In genomic region chr5:130060329-130060665, GRCm38 (mm10) we compare ENCODE assay signal across 18 mouse cellular contexts. TPM values are rescaled to one million over a fixed set of nuclear protein-coding genes. Genes with fewer than 3 reads are reported as not detected.
DNase-seq lines count a peak whose midpoint lies in the region; ATAC-seq and TF ChIP-seq lines count a peak whose summit lies in the region.
"Had no signal": no experiment of that assay in that cellular context is flagged by ENCODE, and none has a peak within 500 bp of the region (broad histone marks: within the 10 kb centered on the region; RNA-seq: fewer than 3 reads in every experiment).

No protein-coding gene starts in this region.

- H3K79me2 ChIP-seq in liver, adult 2 months (ENCODE audit: control insufficient read depth, insufficient read depth, low read length), result 0 out of 2 replicates have a peak, but pooled peaks cover 3% of the 10 kb centered on the region

- no peak for TF ChIP-seq CTCF in liver, adult 2 months (IDR thresholded peaks at IDR 0.05; ENCODE audit: low read depth, low read length)

- ATAC-seq in heart, embryonic 11.5 days (replicated peaks; ENCODE audit: insufficient number of reproducible peaks, low FRiP score, low TSS enrichment), result no peak
- no peak for ATAC-seq in intestine, embryonic 15.5 days
- ATAC-seq in intestine, embryonic 16.5 days, result no peak
- ATAC-seq in liver, embryonic 11.5 days (replicated peaks; ENCODE audit: low FRiP score), result no peak
- 0 out of 2 replicates have a peak, but pooled peaks have one; percentile 6 for ATAC-seq in liver, embryonic 16.5 days (ENCODE audit: low read depth)
- ATAC-seq: forebrain, postnatal 0 days; midbrain, embryonic 15.5 days had no signal

- H3K9ac ChIP-seq in heart, embryonic 11.5 days (ENCODE audit: low read depth, low read length), result no peak overlapping the region
- no peak overlapping the region for H3K9ac ChIP-seq in intestine, embryonic 15.5 days
- H3K9ac ChIP-seq in intestine, embryonic 16.5 days (ENCODE audit: low read depth, low read length), result no peak overlapping the region
- H3K9ac ChIP-seq in liver, adult 2 months (ENCODE audit: low read depth, low read length), result no peak overlapping the region
- H3K9ac ChIP-seq in liver, embryonic 11.5 days (ENCODE audit: low read depth, low read length), result no peak overlapping the region
- H3K9ac ChIP-seq in liver, embryonic 16.5 days (ENCODE audit: low read depth, low read length), result no peak overlapping the region
- H3K9ac ChIP-seq: forebrain, postnatal 0 days; hindbrain, embryonic 12.5 days; midbrain, embryonic 15.5 days had no signal

- H3K4me3 ChIP-seq in heart, embryonic 10.5 days, result no peak overlapping the region
- no peak overlapping the region for H3K4me3 ChIP-seq in heart, embryonic 11.5 days (ENCODE audit: low read depth, low read length)
- H3K4me3 ChIP-seq in intestine, embryonic 15.5 days (replicated peaks), result no peak overlapping the region
- H3K4me3 ChIP-seq in intestine, embryonic 16.5 days (ENCODE audit: low read length), result no peak overlapping the region
- H3K4me3 ChIP-seq in liver, adult 2 months (ENCODE audit: insufficient read depth, low read depth, low read length), result no peak overlapping the region
- H3K4me3 ChIP-seq in liver, embryonic 11.5 days (ENCODE audit: low read depth, low read length), result no peak overlapping the region
- no peak overlapping the region for H3K4me3 ChIP-seq in liver, embryonic 16.5 days (ENCODE audit: low read depth, low read length)
- H3K4me3 ChIP-seq: forebrain, embryonic 10.5 days; hindbrain, embryonic 12.5 days; midbrain, embryonic 15.5 days; myocyte had no signal

- H3K27ac ChIP-seq in heart, embryonic 10.5 days, result 0 out of 2 replicates have a peak overlapping the region, but pooled peaks have one; percentile 72
- H3K27ac ChIP-seq in heart, embryonic 11.5 days (ENCODE audit: low read depth, low read length), result no peak overlapping the region
- 0 out of 2 replicates have a peak overlapping the region, but pooled peaks have one; percentile 49 for H3K27ac ChIP-seq in intestine, embryonic 15.5 days
- no peak overlapping the region for H3K27ac ChIP-seq in intestine, embryonic 16.5 days (ENCODE audit: low read length)
- H3K27ac ChIP-seq in liver, adult 2 months (replicated peaks; ENCODE audit: insufficient read depth, low read depth, low read length), result peak overlapping the region; percentile 80
- no peak overlapping the region for H3K27ac ChIP-seq in liver, embryonic 11.5 days (ENCODE audit: low read depth, low read length)
- H3K27ac ChIP-seq in liver, embryonic 16.5 days (ENCODE audit: low read length), result no peak overlapping the region
- H3K27ac ChIP-seq: hindbrain, embryonic 12.5 days had no signal

- peaks cover 30% of the 10 kb centered on the region; the same call in 1 of the 2 replicates for H3K36me3 ChIP-seq in heart, embryonic 10.5 days
- H3K36me3 ChIP-seq in heart, embryonic 11.5 days (ENCODE audit: control insufficient read depth, insufficient read depth, low read length), result 0 out of 2 replicates have a peak, but pooled peaks cover 6% of the 10 kb centered on the region
- H3K36me3 ChIP-seq in intestine, embryonic 15.5 days, result no peaks in the 10 kb centered on the region
- 0 out of 2 replicates have a peak, but pooled peaks cover 2% of the 10 kb centered on the region for H3K36me3 ChIP-seq in intestine, embryonic 16.5 days (ENCODE audit: control insufficient read depth, insufficient read depth, low read length)
- peaks cover 3% of the 10 kb centered on the region; the same call in 1 of the 2 replicates for H3K36me3 ChIP-seq in liver, adult 2 months (ENCODE audit: control insufficient read depth, insufficient read depth, low read length)
- H3K36me3 ChIP-seq in liver, embryonic 11.5 days (ENCODE audit: control insufficient read depth, insufficient read depth, low read length), result peaks cover 4% of the 10 kb centered on the region; the same call in 1 of the 2 replicates
- H3K36me3 ChIP-seq in liver, embryonic 16.5 days (ENCODE audit: control insufficient read depth, insufficient read depth), result peaks cover 3% of the 10 kb centered on the region; the same call in 1 of the 2 replicates

- WGBS in heart, embryonic 10.5 days, result 83% methylated on average over 4 of the region's 4 CpGs
- 77% methylated on average over 4 of the region's 4 CpGs for WGBS in heart, embryonic 11.5 days (ENCODE audit: insufficient replicate concordance)
- WGBS in intestine, embryonic 15.5 days, result 81% methylated on average over 4 of the region's 4 CpGs
- 85% methylated on average over 4 of the region's 4 CpGs for WGBS in intestine, embryonic 16.5 days
- 16% methylated on average over 4 of the region's 4 CpGs for WGBS in liver, adult 2 months
- 88% methylated on average over 4 of the region's 4 CpGs for WGBS in liver, embryonic 11.5 days
- WGBS in liver, embryonic 16.5 days (ENCODE audit: insufficient replicate concordance), result 75% methylated on average over 4 of the region's 4 CpGs

- peaks cover 13% of the 10 kb centered on the region for H3K4me1 ChIP-seq in heart, embryonic 10.5 days
- H3K4me1 ChIP-seq in heart, embryonic 11.5 days (ENCODE audit: control insufficient read depth, insufficient read depth, low read length), result peaks cover 12% of the 10 kb centered on the region
- H3K4me1 ChIP-seq in intestine, embryonic 15.5 days (replicated peaks), result 0 out of 2 replicates have a peak, but pooled peaks cover 2% of the 10 kb centered on the region
- H3K4me1 ChIP-seq in intestine, embryonic 16.5 days (ENCODE audit: control insufficient read depth, insufficient read depth, low read length), result 0 out of 2 replicates have a peak, but pooled peaks cover 13% of the 10 kb centered on the region
- H3K4me1 ChIP-seq in liver, adult 2 months (ENCODE audit: control insufficient read depth, insufficient read depth, low read length), result peaks cover 19% of the 10 kb centered on the region
- no peaks in the 10 kb centered on the region; the same call in none of the 2 replicates for H3K4me1 ChIP-seq in liver, embryonic 11.5 days (replicated peaks; ENCODE audit: control insufficient read depth, insufficient read depth, low read length)
- peaks cover 11% of the 10 kb centered on the region; the same call in 1 of the 2 replicates for H3K4me1 ChIP-seq in liver, embryonic 16.5 days (ENCODE audit: control insufficient read depth, low read depth, low read length)
- H3K4me1 ChIP-seq: forebrain, embryonic 10.5 days; hindbrain, embryonic 12.5 days; midbrain, embryonic 15.5 days had no signal

- H3K27me3 ChIP-seq in heart, embryonic 10.5 days (ENCODE audit: insufficient read depth, poor library complexity, severe bottlenecking), result no peaks in the 10 kb centered on the region
- H3K27me3 ChIP-seq in heart, embryonic 11.5 days (ENCODE audit: control insufficient read depth, insufficient read depth, low read length), result no peaks in the 10 kb centered on the region
- no peaks in the 10 kb centered on the region for H3K27me3 ChIP-seq in intestine, embryonic 15.5 days (replicated peaks)
- no peaks in the 10 kb centered on the region for H3K27me3 ChIP-seq in intestine, embryonic 16.5 days (replicated peaks; ENCODE audit: control insufficient read depth, insufficient read depth, low read length)
- no peaks in the 10 kb centered on the region for H3K27me3 ChIP-seq in liver, adult 2 months (ENCODE audit: control insufficient read depth, insufficient read depth, low read length)
- H3K27me3 ChIP-seq in liver, embryonic 11.5 days (replicated peaks; ENCODE audit: control insufficient read depth, insufficient read depth, low read length), result no peaks in the 10 kb centered on the region
- no peaks in the 10 kb centered on the region for H3K27me3 ChIP-seq in liver, embryonic 16.5 days (ENCODE audit: control insufficient read depth, insufficient read depth, low read depth, low read length)
- H3K27me3 ChIP-seq: CH12.LX; hindbrain, embryonic 12.5 days; midbrain, embryonic 15.5 days had no signal

- no peak for DNase-seq in heart, embryonic 10.5 days (ENCODE audit: low spot score)
- DNase-seq in liver, adult 2 months (ENCODE audit: extremely low read depth, low read depth, low spot score), result peak; percentile 94
- no peak for DNase-seq in liver, embryonic 11.5 days (ENCODE audit: low spot score)
- DNase-seq in spleen, adult 18-20 months, result no peak
- DNase-seq: cerebellum, adult 18-20 months; cerebellum, postnatal 25 days; forebrain, postnatal 0 days; lung, adult 18-20 months; right cerebral cortex, postnatal 25 days had no signal

- no peak overlapping the region for H3K4me2 ChIP-seq in heart, embryonic 11.5 days
- no peak overlapping the region for H3K4me2 ChIP-seq in intestine, embryonic 15.5 days (replicated peaks)
- no peak overlapping the region for H3K4me2 ChIP-seq in intestine, embryonic 16.5 days (ENCODE audit: low read depth, low read length)
- H3K4me2 ChIP-seq in liver, embryonic 11.5 days, result no peak overlapping the region
- H3K4me2 ChIP-seq in liver, embryonic 16.5 days (ENCODE audit: low read depth, low read length), result no peak overlapping the region
- H3K4me2 ChIP-seq: hindbrain, embryonic 12.5 days; midbrain, embryonic 15.5 days had no signal

- TF ChIP-seq POLR2A in liver, adult 2 months (IDR thresholded peaks at IDR 0.05; ENCODE audit: extremely low read depth, insufficient read depth, low read length), result no peak

- no peaks in the 10 kb centered on the region for H3K9me3 ChIP-seq in heart, embryonic 10.5 days
- H3K9me3 ChIP-seq in heart, embryonic 11.5 days (replicated peaks; ENCODE audit: control insufficient read depth, low read length), result no peaks in the 10 kb centered on the region
- no peaks in the 10 kb centered on the region for H3K9me3 ChIP-seq in intestine, embryonic 15.5 days
- no peaks in the 10 kb centered on the region for H3K9me3 ChIP-seq in intestine, embryonic 16.5 days (ENCODE audit: control insufficient read depth, low read length)
- H3K9me3 ChIP-seq in liver, embryonic 11.5 days (ENCODE audit: control insufficient read depth, low read length), result no peaks in the 10 kb centered on the region
- H3K9me3 ChIP-seq in liver, embryonic 16.5 days (replicated peaks; ENCODE audit: control insufficient read depth, low read length), result no peaks in the 10 kb centered on the region
- H3K9me3 ChIP-seq: forebrain, embryonic 10.5 days; hindbrain, embryonic 12.5 days; midbrain, embryonic 15.5 days had no signal

RNA-seq across cellular contexts. Expression of gene Tpst1, which starts 12.8 kb away (rescaled TPM):
- 27.2 and 44.6 TPM in 2 replicates for polyA plus RNA-seq in heart, embryonic 10.5 days (2016; fragmentation: Nextera tagmentation; extraction: Ambion mirVana)
- polyA plus RNA-seq in heart, embryonic 11.5 days (2014; fragmentation: Nextera tagmentation; extraction: Ambion mirVana), result 28.1 and 28.8 TPM in 2 replicates
- polyA plus RNA-seq in intestine, embryonic 15.5 days (2015; fragmentation: Nextera tagmentation; extraction: Ambion mirVana), result 53.4 and 59.8 TPM in 2 replicates
- 46.4 and 51.7 TPM in 2 replicates for polyA plus RNA-seq in intestine, embryonic 16.5 days (2015; fragmentation: Nextera tagmentation; extraction: Ambion mirVana)
- 15.6 and 20.1 TPM in 2 replicates for total RNA-seq in liver, adult 2 months (2014; rRNA removed)
- polyA plus RNA-seq in liver, adult 2 months (2012; rRNA removed), result 9.3 and 10.8 TPM in 2 replicates
- 54.0 and 58.2 TPM in 2 replicates for polyA plus RNA-seq in liver, embryonic 11.5 days (2014; fragmentation: Nextera tagmentation; extraction: Ambion mirVana)
- 19.6 and 20.9 TPM in 2 replicates for polyA plus RNA-seq in liver, embryonic 16.5 days (2015; fragmentation: Nextera tagmentation; extraction: Ambion mirVana)

RNA-seq across cellular contexts. Expression of gene Crcp, which starts 31.2 kb away (rescaled TPM):
- polyA plus RNA-seq in heart, embryonic 10.5 days (2016; fragmentation: Nextera tagmentation; extraction: Ambion mirVana), result 33.1 and 39.9 TPM in 2 replicates
- polyA plus RNA-seq in heart, embryonic 11.5 days (2014; fragmentation: Nextera tagmentation; extraction: Ambion mirVana), result 21.0 and 22.1 TPM in 2 replicates
- 34.1 and 38.7 TPM in 2 replicates for polyA plus RNA-seq in intestine, embryonic 15.5 days (2015; fragmentation: Nextera tagmentation; extraction: Ambion mirVana)
- polyA plus RNA-seq in intestine, embryonic 16.5 days (2015; fragmentation: Nextera tagmentation; extraction: Ambion mirVana), result 37.2 and 38.7 TPM in 2 replicates
- 27.8 and 33.6 TPM in 2 replicates for total RNA-seq in liver, adult 2 months (2014; rRNA removed)
- polyA plus RNA-seq in liver, adult 2 months (2012; rRNA removed), result 11.8 and 14.7 TPM in 2 replicates
- 30.8 and 34.8 TPM in 2 replicates for polyA plus RNA-seq in liver, embryonic 11.5 days (2014; fragmentation: Nextera tagmentation; extraction: Ambion mirVana)
- 17.8 and 19.9 TPM in 2 replicates for polyA plus RNA-seq in liver, embryonic 16.5 days (2015; fragmentation: Nextera tagmentation; extraction: Ambion mirVana)

RNA-seq across cellular contexts. Expression of gene Asl, which starts 31.2 kb away (rescaled TPM):
- polyA plus RNA-seq in heart, embryonic 10.5 days (2016; fragmentation: Nextera tagmentation; extraction: Ambion mirVana), result 25.1 and 35.9 TPM in 2 replicates
- polyA plus RNA-seq in heart, embryonic 11.5 days (2014; fragmentation: Nextera tagmentation; extraction: Ambion mirVana), result 18.2 and 18.6 TPM in 2 replicates
- polyA plus RNA-seq in intestine, embryonic 15.5 days (2015; fragmentation: Nextera tagmentation; extraction: Ambion mirVana), result 51.4 and 65.0 TPM in 2 replicates
- 74.1 and 89.4 TPM in 2 replicates for polyA plus RNA-seq in intestine, embryonic 16.5 days (2015; fragmentation: Nextera tagmentation; extraction: Ambion mirVana)
- total RNA-seq in liver, adult 2 months (2014; rRNA removed), result 683 and 898 TPM in 2 replicates
- polyA plus RNA-seq in liver, adult 2 months (2012; rRNA removed), result 622 and 696 TPM in 2 replicates
- 51.8 and 61.0 TPM in 2 replicates for polyA plus RNA-seq in liver, embryonic 11.5 days (2014; fragmentation: Nextera tagmentation; extraction: Ambion mirVana)
- 61.8 and 65.8 TPM in 2 replicates for polyA plus RNA-seq in liver, embryonic 16.5 days (2015; fragmentation: Nextera tagmentation; extraction: Ambion mirVana)

RNA-seq across cellular contexts. Expression of gene Gusb, which starts 57.4 kb away (rescaled TPM):
- 47.3 and 56.8 TPM in 2 replicates for polyA plus RNA-seq in heart, embryonic 10.5 days (2016; fragmentation: Nextera tagmentation; extraction: Ambion mirVana)
- 50.2 and 62.8 TPM in 2 replicates for polyA plus RNA-seq in heart, embryonic 11.5 days (2014; fragmentation: Nextera tagmentation; extraction: Ambion mirVana)
- 88.8 and 95.7 TPM in 2 replicates for polyA plus RNA-seq in intestine, embryonic 15.5 days (2015; fragmentation: Nextera tagmentation; extraction: Ambion mirVana)
- polyA plus RNA-seq in intestine, embryonic 16.5 days (2015; fragmentation: Nextera tagmentation; extraction: Ambion mirVana), result 110 and 131 TPM in 2 replicates
- 13.6 and 21.1 TPM in 2 replicates for total RNA-seq in liver, adult 2 months (2014; rRNA removed)
- polyA plus RNA-seq in liver, adult 2 months (2012; rRNA removed), result 17.6 and 18.6 TPM in 2 replicates
- polyA plus RNA-seq in liver, embryonic 11.5 days (2014; fragmentation: Nextera tagmentation; extraction: Ambion mirVana), result 82.5 and 89.9 TPM in 2 replicates
- 30.5 and 30.6 TPM in 2 replicates for polyA plus RNA-seq in liver, embryonic 16.5 days (2015; fragmentation: Nextera tagmentation; extraction: Ambion mirVana)

Comparison
In these comparisons a context has a peak if more than half of its experiments do, and no peak if none do; other contexts are left out.
1. H3K27ac ChIP-seq: peak in heart, embryonic 10.5 days (single experiment), intestine, embryonic 15.5 days (single experiment) and liver, adult 2 months (single experiment); none in heart, embryonic 11.5 days (single experiment), intestine, embryonic 16.5 days (single experiment), liver, embryonic 11.5 days (single experiment) and liver, embryonic 16.5 days (single experiment).